Mouse (Mus musculus) mature B cell (primary cell): ENCODE data around the gene Abcb4.
"Not testable (repeated sequence)": the region's sequence is repeated elsewhere in the genome, so short reads cannot be mapped to it uniquely, and the experiment has no call there.

ENCODE experiments used
- in situ Hi-C: fragments of 300-500 bp; cut with MboI; formaldehyde crosslinking; loops from 2 replicates; pipeline ENCODE4 v1.14.3; 2019

The Abcb4 gene

DNA sequence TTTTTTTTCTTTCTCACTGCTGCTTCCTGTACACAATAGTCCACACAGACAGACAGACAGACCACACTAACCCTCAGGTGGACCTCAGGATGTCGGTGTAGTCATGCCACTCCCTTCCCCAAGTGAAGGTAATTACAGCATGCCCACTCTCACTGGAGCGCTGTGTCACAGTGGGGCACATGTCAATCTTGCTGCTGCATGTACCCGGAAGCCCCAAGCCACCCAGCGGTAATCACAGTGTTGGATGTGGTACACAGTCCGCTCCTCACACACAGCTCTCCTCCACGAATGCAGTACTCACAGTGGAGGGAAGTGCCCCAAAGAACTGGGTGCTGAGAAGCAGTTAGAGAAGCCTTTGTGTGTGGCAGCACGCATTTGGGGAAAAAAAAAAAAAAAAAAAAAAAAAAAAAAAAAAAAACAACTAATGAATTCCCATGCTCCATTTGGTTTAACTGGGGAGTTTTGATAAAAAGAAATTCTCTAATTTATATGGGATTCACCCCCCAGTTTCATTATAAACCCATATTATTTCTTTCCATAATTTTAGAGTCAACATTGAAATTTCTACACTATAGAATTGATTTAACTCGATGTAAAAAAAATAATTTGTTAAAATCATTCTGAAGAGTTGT is 18.2 kb downstream of the Abcb4 start:
- in situ Hi-C loops = no loop called here

DNA sequence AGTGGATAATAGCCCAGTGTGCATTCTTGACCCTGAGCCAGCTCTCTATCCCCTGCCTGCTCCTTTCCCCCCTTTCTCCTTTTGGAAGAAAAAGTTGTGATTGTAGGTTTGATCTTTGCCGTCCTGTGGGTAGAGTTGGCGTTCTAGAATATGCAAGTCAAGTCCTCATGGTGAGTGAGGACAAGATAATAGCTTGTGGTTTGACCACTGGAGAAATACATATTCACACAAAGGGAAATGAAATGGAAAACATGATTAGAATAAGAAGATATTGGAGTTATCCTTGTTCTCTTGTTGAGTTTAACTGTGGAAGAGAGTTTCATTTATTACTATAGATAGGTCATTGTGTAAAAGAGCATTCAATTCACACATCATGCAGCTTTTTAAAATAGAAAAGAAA is 22.9 kb downstream of the Abcb4 start:
- in situ Hi-C loops = no loop called here

DNA sequence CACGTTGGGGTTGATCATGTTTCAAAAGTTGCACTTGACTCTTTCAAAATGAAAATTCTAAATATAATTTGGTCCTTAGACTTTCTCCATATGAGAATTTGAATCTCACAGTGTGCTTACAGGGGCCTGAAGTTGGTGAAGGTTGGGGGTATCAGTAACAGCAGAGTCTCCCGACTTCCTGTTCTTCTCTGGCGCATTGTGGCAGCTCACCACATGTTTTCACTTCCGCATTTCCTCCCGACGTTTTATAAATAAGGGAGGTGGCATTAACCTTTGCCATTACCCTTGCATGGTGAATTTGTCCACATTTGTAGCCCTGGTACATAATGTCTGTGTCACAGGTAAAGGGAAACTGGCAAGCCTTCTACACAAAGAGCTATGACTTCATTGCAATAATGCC is 23.6 kb downstream of the Abcb4 start:
- in situ Hi-C loops = no loop called here

DNA sequence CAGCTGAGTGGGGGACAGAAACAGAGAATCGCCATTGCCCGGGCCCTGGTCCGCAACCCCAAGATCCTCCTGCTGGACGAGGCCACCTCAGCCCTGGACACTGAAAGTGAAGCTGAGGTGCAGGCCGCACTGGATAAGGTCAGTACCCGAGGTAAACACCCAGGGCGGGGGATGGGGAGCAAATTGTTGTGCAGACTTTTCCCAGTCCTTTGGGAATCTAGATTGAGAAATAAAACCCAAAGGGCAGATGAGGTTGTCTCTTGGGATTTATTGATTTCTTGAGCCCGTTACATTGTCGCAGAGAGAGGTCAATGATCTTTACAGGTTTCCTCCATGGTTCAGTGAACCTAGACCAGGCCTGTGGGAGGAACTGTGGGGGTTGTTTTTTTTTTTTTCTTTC is 34.9 kb downstream of the Abcb4 start:
- in situ Hi-C loops = no loop called here

GRCm38 (mm10) chr5:8937965-8938364 is 44.4 kb downstream of the Abcb4 start:
- in situ Hi-C loops = no loop called here

DNA sequence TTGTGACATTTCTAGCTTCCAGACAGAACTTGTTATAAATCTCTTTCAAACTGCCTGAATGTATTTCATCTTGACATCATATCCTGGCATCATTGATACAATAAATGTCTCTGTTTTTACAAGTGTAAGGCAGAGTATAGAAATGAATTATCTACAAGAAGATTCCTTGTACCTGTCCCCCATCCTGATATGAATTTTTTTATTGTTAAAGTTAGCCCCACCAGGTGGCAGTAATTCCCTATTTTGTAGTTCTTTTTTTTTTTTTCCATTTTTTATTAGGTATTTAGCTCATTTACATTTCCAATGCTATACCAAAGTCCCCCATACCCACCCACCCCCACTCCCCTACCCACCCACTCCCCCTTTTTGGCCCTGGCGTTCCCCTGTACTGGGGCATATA is 47.7 kb downstream of the Abcb4 start:
- in situ Hi-C loops = not testable (repeated sequence)

GRCm38 (mm10) chr5:8943836-8944235 is 50.3 kb downstream of the Abcb4 start:
- in situ Hi-C loops = no loop called here

GRCm38 (mm10) chr5:8947423-8948110 is 54.0 kb downstream of the Abcb4 start:
- in situ Hi-C loops = no loop called here

DNA sequence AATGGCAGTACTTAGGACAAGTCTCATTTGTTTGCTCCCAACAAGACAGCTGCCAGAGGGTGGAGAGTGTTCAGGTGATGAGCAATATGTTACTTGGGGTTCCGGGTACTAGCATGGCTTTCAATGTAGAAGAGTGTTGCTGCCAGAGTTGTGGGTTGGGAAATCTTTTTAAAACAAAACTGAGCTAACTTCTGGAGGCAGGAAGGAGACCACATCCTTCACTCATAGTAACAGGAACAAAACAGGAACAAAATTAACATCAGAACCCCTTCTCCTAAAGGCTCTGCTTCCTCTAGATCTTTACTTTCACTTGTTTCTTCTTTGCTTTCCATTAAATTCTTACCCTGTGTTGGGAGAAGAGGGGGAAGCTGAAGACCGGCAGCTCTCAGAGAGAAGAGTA is 60.1 kb downstream of the Abcb4 start:
- in situ Hi-C loops = no loop called here

- in situ Hi-C loops = no loop called here
Measured at GRCm38 (mm10) chr5:8955544-8955943, 62.0 kb downstream of the Abcb4 start.

DNA sequence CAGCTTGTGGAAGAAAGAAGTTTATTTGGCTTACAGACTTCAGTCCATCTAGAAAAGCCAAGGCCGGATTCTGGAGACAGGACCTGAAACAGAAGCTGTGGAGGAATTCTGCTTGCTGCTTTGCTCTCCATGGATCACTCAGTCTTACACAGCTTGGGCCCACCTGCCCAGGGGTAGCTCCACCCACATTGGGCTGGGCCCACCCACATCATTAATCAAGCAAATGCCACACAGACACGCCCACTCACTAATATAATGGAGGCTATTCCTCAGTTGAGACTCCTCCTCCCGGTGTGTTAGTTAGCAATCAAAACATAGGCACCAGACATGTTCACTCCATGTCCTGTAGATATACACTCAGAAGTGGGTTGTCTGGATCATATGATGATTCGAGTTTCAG is 67.0 kb downstream of the Abcb4 start:
- in situ Hi-C loops = no loop called here

DNA sequence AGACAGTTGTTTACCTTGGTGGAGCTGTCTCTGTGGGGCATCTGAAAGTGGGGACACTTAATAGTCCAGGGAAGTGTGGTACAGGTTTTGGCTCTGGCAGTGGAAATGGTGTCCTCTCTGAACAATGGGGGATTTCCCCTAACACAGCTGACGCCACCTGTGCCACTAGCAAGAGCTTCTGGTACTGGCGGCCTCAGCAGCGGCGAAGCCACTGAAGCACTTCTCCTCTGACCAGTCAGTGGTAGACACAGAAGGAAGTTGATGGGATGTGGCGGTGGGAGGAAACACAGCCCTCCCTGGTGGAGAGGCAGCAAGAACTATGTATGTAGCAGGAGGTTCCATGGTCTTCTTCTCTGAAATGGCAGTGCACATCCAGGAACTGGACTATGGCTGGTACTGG is 71.0 kb downstream of the Abcb4 start:
- in situ Hi-C loops = no loop called here

DNA sequence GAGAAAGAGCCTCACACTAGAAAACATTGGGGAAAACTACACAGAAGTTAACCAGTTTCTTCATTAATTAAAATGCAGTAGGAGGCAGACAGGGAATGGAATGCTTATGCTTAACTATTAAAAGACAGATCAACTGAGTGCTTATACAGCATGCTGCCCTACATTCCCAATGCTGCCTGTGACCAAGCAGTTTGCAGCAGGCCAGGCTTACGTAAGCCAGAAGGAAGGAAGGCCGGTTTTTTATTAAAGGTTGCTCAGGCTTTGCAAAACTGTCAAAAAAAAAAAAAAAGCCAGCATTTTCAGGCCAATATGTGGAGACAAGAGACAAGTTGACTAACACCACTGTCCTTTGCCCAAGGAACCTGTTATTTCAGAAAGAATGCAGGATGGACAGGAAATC is 77.2 kb downstream of the Abcb4 start:
- in situ Hi-C loops = no loop called here

DNA sequence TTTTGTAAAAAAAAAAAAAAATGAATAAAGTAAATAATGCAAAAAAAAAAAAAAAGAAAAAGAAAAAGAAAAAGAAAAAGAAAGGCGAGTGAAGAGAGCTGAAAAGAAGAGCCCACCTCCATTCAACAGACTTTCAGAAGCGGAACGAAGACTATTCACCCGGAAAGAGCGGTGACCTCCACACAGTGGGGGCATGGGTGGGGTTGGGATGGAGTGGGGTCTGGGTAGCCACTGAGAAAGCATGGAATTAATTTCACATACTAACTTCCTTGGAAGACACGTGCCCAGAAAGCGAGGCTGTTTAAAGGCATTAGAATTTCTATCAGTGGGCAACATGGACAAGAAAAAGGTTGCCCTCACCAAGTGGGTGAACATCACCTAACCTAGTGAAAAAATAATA is 78.8 kb downstream of the Abcb4 start:
- in situ Hi-C loops = no loop called here

GRCm38 (mm10) chr5:8974721-8975120 is 81.2 kb downstream of the Abcb4 start:
- in situ Hi-C loops = no loop called here

GRCm38 (mm10) chr5:8985470-8985869 is 92.0 kb downstream of the Abcb4 start:
- in situ Hi-C loops = no loop called here

GRCm38 (mm10) chr5:8987925-8988324 is 94.4 kb downstream of the Abcb4 start:
- in situ Hi-C loops = no loop called here

DNA sequence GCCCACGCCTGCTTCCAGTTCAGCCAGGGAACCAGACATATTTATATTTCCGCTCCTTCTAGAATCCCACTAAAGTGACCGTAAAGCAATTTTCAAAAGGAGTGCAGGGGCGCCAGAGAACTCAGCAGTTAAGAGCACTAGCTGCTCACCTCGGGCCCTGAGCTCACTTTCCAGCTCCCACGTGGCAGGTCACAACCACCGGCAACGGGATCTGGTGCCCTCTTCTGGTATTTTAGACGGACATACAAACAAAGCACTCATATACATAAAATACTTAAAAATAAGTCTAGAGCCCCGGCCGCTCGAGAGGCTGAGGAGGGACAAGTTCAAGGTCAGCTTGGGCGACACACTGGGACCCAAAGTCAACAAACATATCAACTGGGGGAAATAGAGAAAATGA is 97.0 kb downstream of the Abcb4 start:
- in situ Hi-C loops = no loop called here

DNA sequence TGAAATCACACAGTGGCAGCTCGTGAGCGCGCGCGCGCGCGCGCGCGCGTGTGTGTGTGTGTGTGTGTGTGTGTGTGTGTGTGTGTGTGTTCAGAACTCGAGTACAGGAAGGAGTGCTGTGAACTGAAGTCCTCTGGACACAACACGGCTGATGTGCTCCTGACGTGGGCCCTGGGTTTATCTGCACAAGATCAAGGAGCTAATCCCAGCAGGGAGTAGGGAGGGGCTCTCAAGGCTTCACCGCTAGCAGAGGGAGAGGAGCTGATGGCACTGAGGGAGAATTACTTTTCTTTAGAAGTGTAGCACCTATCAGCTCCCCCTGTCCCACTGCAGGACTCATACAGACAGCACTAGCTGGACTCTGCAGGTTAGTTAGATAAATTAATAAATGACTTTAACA is 98.1 kb downstream of the Abcb4 start:
- in situ Hi-C loops = no loop called here

- in situ Hi-C loops = no loop called here
Measured at GRCm38 (mm10) chr5:8995966-8996685, 102.6 kb downstream of the Abcb4 start.

DNA sequence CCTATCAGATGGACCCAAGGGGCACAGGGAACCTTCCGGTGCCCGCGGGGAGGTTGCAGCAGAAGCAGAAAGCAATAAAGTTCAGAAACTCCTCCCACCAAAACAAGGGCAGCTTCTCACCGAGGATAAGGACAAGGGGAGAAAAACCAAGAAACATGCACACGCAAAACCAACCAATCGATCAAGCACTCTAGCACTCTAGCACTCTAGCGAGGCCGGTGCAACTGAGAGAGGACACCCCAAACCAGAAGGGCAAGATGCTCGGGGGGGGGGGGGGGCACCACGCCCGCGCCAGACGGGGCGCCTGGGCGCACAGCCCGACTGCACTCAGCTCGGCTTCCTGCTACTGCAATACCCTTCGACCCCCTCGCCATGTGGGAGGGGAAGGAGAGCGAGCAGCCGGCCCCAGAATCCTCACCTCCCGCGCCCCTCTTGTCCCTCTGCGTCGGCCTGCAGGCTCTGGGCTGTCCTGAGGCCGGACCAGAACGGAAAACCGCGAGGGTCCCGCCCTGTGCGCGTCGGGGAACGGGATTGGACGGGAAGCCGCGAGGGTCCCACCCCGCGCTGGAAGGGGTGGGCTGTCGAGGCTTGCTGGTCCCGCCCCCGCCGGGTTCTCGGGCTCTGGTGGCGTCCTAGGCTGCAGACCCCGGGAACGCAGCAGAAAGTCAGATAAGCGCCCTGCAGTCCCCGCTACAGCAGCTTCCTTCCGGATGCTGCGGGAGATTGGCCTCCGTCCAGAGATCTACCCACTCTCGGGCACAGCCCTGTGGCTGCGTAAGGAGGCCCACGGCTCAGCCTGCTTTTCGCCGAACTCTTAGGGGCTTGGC is 103.4 kb downstream of the Abcb4 start, which contains the start of gene Crot:
Gene Crot (minus strand): TSS at position 639 of the 827 bp plus-strand sequence.
- in situ Hi-C loops = no loop called here

DNA sequence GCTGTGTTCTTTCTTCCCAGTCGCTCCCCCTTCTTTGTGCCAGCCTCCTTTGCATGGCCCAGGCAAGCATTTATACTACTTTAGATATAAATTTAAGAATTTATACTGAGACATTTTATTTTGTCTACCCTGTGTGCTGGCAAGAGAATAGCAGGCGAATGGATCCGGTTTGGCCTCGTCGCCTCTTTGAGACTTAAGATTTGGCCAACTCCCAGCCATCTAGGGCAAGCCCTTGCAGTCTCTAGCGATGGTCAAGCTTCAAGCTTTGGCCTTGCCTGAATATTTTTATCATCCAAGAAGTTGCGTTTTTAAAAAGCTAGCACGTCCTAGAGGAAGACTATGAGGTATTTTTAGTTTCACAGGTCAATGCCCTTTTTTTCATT is 104.0 kb downstream of the Abcb4 start:
- in situ Hi-C loops = no loop called here
